Mouse (Mus musculus) myocyte (in vitro differentiated cells): ENCODE data around the gene Uroc1.

ENCODE experiments used
- CEBPB ChIP-seq: IDR thresholded peaks from 2 replicates; pipeline ENCODE4 v1.6.1; 2011; ENCODE audit warnings: mild to moderate bottlenecking, moderate library complexity; ENCODE audit not compliant: poor library complexity, insufficient read depth, severe bottlenecking
- E2F4 ChIP-seq: IDR thresholded peaks from one replicate; pipeline ENCODE4 v1.6.1; 2011; ENCODE audit warnings: mild to moderate bottlenecking, control low read depth, moderate library complexity; ENCODE audit not compliant: insufficient read depth
- MAX ChIP-seq: IDR thresholded peaks from one replicate; pipeline ENCODE4 v1.6.1; 2011; ENCODE audit warnings: low read depth, mild to moderate bottlenecking, control low read depth
- MYOD1 ChIP-seq, 3 experiments: IDR thresholded peaks; one replicate each; pipeline ENCODE4 v1.6.1; 2011; ENCODE audit warnings: control low read depth in 2 of 3, low read depth in 2 of 3, mild to moderate bottlenecking in 2 of 3, moderate library complexity in 1 of 3; ENCODE audit not compliant: insufficient read length in 2 of 3, control insufficient read depth in 1 of 3
- MYOG ChIP-seq, 3 experiments: IDR thresholded peaks; one replicate each; pipeline ENCODE4 v1.6.1; 2011; ENCODE audit warnings: control low read depth in 2 of 3, low read depth in 2 of 3, mild to moderate bottlenecking in 2 of 3; ENCODE audit not compliant: insufficient read length in 2 of 3, control insufficient read depth in 1 of 3, insufficient read depth in 1 of 3
- POLR2A ChIP-seq: IDR thresholded peaks from one replicate; pipeline ENCODE4 v1.6.1; 2011; ENCODE audit warnings: low read depth, mild to moderate bottlenecking, control low read depth, moderate library complexity; ENCODE audit not compliant: insufficient read length
- POLR2AphosphoS2 ChIP-seq: IDR thresholded peaks from one replicate; pipeline ENCODE4 v1.6.1; 2011; ENCODE audit warnings: low read depth, control low read depth; ENCODE audit not compliant: insufficient read length
- REST ChIP-seq: IDR thresholded peaks from one replicate; pipeline ENCODE4 v1.6.1; 2011; ENCODE audit warnings: mild to moderate bottlenecking, control low read depth, moderate library complexity; ENCODE audit not compliant: insufficient read depth, insufficient read length
- SRF ChIP-seq: IDR thresholded peaks from one replicate; pipeline ENCODE4 v1.6.1; 2011; ENCODE audit warnings: low read depth; ENCODE audit not compliant: control insufficient read depth, insufficient read length
- TCF12 ChIP-seq: IDR thresholded peaks from one replicate; pipeline ENCODE4 v1.6.1; 2011; ENCODE audit warnings: mild to moderate bottlenecking, control low read depth; ENCODE audit not compliant: poor library complexity, insufficient read depth, severe bottlenecking
- TCF3 ChIP-seq: IDR thresholded peaks from one replicate; pipeline ENCODE4 v1.6.1; 2011; ENCODE audit warnings: low read depth, control low read depth; ENCODE audit not compliant: insufficient read length
- USF1 ChIP-seq: IDR thresholded peaks from one replicate; pipeline ENCODE4 v1.6.1; 2011; ENCODE audit warnings: low read depth, mild to moderate bottlenecking, control low read depth, moderate library complexity

- TF ChIP-seq MAX, result no peak
- no peak for TF ChIP-seq REST
- TF ChIP-seq POLR2A, result no peak
- no peak for TF ChIP-seq E2F4
- TF ChIP-seq MYOD1 (IDR thresholded peaks at IDR 0.05; ENCODE audit: control insufficient read depth in 1 of 3, insufficient read length in 2 of 3, low read depth in 2 of 3), result no peak
- TF ChIP-seq USF1, result no peak
- no peak for TF ChIP-seq TCF12
- TF ChIP-seq TCF3, result no peak
- no peak for TF ChIP-seq MYOG (IDR thresholded peaks at IDR 0.05; ENCODE audit: control insufficient read depth in 1 of 3, insufficient read depth in 1 of 3, insufficient read length in 2 of 3, low read depth in 2 of 3)
- no peak for TF ChIP-seq POLR2AphosphoS2
- no peak for TF ChIP-seq SRF
- TF ChIP-seq CEBPB, result no peak
Measured at GRCm38 (mm10) chr6:90347183-90347582, 14.1 kb downstream of the Uroc1 start.
